Mouse (Mus musculus): ENCODE measurements around the gene Gtf2h4. TPM values are rescaled to one million over a fixed set of nuclear protein-coding genes. Genes with fewer than 3 reads are reported as not detected.

Gene Gtf2h4
- 30.3 and 31.1 TPM in 2 replicates for polyA plus RNA-seq (2012; rRNA removed)

DNA sequence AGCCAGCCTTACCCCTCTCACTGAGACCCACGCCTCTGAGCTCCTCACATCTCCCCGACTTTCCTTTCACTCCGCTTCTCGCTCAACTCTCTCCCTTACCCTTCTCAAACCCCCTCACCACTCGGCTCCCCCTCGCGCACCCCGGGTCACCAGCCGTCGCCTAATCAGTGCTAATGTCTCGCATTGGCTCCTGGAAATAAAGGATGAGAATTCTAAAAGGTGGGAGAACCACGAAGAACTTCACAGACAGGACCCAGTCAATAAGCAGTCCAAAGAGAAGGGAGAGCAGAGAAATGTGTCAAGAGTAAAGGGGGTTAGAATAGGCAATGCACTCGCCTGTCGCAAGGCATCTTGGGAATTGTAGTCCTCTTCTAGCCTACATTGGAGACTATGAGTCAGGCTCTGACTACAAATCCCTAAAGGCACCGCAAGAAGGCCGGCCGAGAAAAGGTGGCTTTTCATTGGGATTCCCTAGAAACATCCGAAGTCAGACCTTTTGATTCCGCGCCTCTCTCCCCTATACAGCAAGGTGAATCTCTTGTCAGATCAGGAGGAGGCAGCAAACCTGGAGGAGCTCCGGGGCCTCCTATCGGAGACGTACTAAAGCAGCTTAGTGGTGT is at the start of gene Gtf2h4:
Gene Gtf2h4, minus strand, starts transcription at position 324 of the 620 bp plus-strand sequence.
- DNase-seq (ENCODE audit: low read depth, low spot score) = peak; percentile 96
- WGBS = under 1% methylated on average over 23 of the region's 23 CpGs

DNA sequence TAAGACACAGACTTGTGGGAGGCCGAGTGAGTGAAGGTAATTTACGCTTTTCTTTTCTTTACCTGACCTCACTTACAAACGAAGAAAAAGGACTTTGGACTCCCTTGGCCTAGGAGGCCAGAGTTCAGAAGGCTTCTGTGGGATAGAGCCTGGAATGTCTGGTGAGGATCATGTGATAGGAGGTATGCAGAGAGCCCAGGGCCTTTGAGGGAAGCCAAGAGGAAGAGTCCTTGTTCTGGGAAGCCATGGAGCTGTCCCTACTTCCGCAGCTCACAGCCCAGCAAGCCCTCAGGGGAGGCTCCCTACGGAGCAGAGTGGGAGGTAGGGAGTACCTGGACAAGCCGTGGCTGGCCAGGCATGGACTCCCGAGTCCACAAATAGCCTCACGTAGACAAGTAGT is 48.1 kb upstream of the Gtf2h4 start:
- WGBS = 56% methylated on average over 8 of the region's 8 CpGs
- DNase-seq (ENCODE audit: low read depth, low spot score) = no peak

DNA sequence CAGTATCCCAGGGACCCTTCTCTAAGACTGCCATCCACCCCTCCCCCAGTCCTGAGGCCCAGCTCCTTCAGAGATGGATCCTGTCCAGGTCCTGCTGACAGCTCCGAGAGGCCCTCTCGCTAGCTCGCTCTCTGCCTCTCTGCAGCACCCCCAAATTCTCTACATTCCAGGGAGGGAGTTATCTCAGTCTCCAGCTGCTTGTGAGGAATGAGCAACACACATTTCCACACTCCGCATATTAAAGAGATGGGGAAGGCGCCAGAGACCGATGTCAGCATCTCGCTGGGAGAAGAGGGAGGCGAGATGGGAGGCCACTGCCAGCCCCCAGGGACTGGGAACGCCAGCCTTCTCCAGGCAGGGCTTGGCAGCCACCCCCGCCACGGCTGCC is 46.8 kb upstream of the Gtf2h4 start:
- DNase-seq (ENCODE audit: low read depth, low spot score) = no peak
- WGBS = 66% methylated on average over 11 of the region's 11 CpGs

DNA sequence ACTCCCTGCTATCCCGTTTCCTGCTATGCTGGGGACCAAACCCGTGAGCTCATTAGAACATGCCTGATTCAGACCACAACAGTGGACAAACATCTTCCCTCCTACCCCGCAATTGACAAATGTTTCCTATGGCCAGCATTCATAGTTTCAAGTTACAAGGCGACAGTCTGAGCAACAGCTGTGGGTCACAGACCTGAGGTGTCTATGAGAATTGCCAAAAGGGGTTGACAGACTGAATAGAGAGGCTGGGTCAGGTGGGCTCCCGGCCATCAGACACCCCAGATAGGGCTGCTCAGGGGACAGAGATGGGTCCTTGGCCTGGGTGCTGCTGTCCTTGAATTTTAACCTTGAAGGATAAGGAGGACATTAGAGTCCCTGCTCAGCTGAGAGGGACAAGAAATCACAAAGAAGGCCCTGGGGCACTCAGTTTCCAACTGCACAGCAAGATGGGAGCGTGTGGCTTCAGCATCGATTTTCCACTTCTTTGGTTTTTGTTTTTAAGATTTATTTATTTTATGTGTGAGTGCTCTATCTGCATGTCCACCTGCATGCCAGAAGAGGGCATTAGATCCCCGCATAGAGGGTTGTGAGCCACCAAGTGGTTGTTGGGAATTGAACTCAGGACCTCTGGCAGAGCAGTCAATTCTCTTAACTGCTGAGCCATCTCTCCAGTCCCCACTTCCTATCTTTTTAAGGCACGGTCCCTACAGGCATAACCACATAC is 46.2 kb upstream of the Gtf2h4 start:
- no peak for DNase-seq (ENCODE audit: low read depth, low spot score)

GRCm38 (mm10) chr17:35717080-35717479 is 43.5 kb upstream of the Gtf2h4 start:
- no peak for DNase-seq (ENCODE audit: low read depth, low spot score)
- 86% methylated on average over 6 of the region's 6 CpGs for WGBS

More for the DNA sequence above, 46.2 kb upstream of the Gtf2h4 start:
- 78% methylated on average over 9 of the region's 9 CpGs for WGBS

- WGBS = 25% methylated on average over 3 of the region's 3 CpGs
- DNase-seq (ENCODE audit: low read depth, low spot score) = peak; percentile 80
Measured at GRCm38 (mm10) chr17:35716114-35716513, 42.6 kb upstream of the Gtf2h4 start.

DNA sequence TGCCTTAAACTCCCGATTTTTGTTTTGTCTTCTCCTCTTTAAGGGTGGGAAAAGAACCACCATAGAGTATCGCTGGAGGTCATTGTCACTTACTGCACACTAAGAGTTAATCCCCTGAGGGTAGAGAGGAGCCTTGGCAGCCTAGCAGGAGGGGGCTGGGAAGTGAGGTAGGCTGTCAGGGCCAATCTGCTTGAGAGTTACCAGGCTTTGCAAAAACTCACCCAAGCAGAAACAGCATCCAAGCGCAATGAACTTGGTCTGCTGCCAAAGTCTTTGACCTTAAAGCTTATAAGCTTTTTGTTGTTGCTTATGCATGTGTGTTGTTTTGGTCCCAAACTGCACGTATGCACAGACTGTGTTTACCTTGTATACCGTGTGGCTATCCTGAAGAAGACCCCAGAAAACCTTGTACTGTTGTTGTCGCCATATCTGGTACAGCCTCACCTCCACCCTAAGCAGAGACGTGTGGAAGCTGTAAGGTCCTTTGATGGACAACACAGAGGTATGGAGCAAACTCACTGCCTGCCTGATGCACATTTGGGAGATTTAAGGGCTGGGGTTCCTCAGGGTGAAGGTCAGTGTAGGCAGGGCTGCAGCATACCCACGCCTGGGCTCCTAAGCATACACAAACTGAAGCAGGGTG is 37.3 kb upstream of the Gtf2h4 start:
- no peak for DNase-seq (ENCODE audit: low read depth, low spot score)
- 48% methylated on average over 8 of the region's 8 CpGs for WGBS

DNA sequence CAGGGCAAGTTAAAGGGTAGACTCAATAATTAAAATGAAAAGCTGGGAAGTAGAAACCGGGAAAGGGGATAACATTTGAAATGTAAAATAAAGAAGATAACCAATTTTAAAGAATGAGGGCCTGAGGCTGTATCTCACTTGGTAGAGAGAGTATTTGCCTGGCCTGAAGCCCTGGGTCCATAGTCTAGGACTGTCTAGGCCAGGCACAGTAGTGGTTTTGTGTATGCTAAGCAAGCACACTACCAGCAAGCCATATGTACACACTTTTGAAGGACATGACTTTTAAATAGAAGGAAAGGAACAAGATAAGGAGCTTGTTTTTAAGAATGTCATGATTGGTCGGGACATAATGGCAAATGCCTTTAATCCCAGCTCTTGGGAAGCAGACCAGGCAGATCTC is 35.1 kb upstream of the Gtf2h4 start:
- 51% methylated on average over 2 of the region's 2 CpGs for WGBS
- no peak for DNase-seq (ENCODE audit: low read depth, low spot score)

- DNase-seq (ENCODE audit: low read depth, low spot score) = peak; percentile 56
- 19% methylated on average over 7 of the region's 7 CpGs for WGBS
Measured at GRCm38 (mm10) chr17:35707929-35708328, 34.4 kb upstream of the Gtf2h4 start.

- DNase-seq (ENCODE audit: low read depth, low spot score) = no peak
- 29% methylated on average over 4 of the region's 4 CpGs for WGBS
Measured at GRCm38 (mm10) chr17:35705836-35706235, 32.3 kb upstream of the Gtf2h4 start.

DNA sequence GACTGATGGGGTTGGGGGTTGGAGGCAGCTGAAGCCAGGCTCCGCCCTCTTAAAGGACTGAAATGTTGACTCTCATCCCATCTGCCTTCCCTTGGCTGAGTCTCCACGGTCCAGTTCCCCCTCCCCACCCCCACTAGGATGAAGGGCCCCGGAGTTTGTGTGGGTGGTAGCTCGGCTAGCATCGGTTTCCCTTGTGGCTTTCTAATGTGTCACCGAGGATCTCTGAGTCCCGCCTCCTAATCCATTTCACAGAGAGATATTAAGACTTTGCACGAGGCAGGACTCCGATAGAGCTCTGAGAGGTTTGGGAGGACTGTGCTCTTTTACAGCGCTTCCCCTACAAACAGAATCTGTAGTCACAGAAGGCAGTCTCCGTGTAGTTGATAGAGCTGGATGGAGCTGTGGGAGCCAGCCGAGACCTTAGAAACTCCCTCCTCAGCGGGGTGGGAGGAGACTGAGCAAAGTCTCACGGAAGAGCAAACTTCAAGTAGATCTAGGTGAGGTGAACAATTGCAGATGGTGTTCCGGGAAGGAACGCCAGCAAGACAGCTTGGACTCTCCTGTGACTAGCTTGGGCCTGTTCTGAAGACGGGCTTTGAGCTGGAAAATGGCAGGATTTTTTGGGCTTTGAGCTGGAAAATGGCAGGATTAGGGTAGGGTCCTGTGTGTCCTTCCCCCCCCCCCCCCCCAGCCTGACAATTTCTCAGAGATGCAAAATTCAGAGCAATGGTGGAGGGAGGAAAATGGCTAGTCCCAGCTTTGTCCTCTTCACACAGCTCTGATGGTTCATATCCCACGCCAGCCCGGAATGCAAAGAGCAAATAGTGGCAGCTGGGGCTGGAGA is 31.3 kb upstream of the Gtf2h4 start, which contains the start of gene Ddr1:
Gene Ddr1, minus strand, starts transcription at position 1 of the 844 bp plus-strand sequence.
- 7% methylated on average over 19 of the region's 19 CpGs for WGBS
- peak; percentile 85 for DNase-seq (ENCODE audit: low read depth, low spot score)

DNA sequence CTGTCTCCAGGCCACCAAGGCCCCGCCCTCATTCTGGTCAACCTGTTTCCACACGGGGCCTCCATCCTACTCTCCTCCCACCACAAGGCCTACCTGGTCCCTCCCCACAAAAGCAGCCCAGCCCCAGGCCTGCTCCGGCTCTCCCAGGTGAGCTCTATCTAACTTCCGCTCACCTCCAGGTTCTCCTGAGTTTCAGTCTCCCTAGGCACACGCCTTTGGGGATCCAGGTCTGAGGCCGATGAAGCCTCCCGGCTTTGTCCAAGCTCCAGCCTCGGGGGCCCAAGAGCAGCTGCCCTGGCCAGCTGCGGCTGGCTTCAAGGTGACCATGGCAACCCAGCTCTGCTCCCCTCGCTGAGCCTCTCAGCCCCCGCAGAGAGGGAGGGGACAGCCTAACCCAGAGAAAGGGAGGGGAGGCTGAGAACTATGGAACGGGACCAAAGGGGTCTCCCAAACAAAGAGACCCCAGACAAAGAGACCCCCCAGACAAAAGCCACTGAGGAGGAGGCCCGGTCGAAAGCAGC is 30.3 kb upstream of the Gtf2h4 start:
- WGBS = 16% methylated on average over 14 of the region's 14 CpGs
- DNase-seq (ENCODE audit: low read depth, low spot score) = no peak

GRCm38 (mm10) chr17:35703065-35703464 is 29.5 kb upstream of the Gtf2h4 start:
- DNase-seq (ENCODE audit: low read depth, low spot score) = no peak
- 59% methylated on average over 2 of the region's 2 CpGs for WGBS

DNA sequence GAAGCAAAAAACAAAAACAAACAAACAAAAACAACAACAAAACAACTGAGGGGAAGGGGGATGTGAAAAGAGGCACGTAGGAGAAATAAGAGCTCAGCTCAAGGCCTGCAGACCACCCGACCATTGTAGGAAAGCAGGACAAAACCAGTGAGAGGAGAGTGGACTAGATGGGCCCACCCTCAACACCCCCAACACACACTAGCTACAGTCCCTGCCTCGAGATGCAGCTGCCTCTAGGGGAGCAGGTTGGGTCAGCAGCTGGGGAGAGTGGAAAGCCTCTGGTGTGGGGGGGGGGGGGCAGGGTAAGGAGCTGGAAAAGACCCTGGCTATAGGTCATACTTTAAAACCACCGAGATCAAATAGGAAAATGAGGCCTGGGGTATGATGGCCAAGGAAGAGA is 29.1 kb upstream of the Gtf2h4 start:
- 51% methylated on average over 4 of the region's 4 CpGs for WGBS
- no peak for DNase-seq (ENCODE audit: low read depth, low spot score)

DNA sequence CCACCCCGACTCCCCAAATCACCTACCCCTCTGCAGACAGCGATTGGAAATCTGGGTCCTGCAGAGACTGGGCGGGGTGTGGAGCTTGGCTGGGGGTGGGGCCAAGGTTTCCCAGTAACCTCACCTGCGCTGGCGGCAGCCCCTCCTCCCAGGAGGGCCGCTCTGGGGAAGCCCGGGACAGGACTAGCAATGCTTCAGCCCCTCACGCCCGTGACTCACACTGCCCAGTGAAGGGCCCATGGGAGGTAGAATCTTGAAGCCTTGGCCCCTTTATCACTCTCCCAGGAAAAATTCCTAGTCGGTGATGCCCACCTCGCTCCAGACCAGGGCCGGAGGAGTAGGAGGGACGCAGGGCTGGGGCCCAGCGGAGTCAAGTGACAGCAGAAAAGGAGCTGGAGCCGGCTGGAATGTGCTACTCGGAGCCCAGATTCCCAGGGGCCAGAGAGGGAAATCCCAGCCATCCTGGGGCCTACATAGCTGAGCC is 28.5 kb upstream of the Gtf2h4 start:
- 8% methylated on average over 16 of the region's 16 CpGs for WGBS
- peak; percentile 45 for DNase-seq (ENCODE audit: low read depth, low spot score)

GRCm38 (mm10) chr17:35701203-35701977 is 27.9 kb upstream of the Gtf2h4 start:
- no peak for DNase-seq (ENCODE audit: low read depth, low spot score)
- 3% methylated on average over 16 of the region's 16 CpGs for WGBS

GRCm38 (mm10) chr17:35700371-35700961 is 26.9 kb upstream of the Gtf2h4 start:
- WGBS = under 1% methylated on average over 64 of the region's 66 CpGs
- DNase-seq (ENCODE audit: low read depth, low spot score) = peak; percentile 51

DNA sequence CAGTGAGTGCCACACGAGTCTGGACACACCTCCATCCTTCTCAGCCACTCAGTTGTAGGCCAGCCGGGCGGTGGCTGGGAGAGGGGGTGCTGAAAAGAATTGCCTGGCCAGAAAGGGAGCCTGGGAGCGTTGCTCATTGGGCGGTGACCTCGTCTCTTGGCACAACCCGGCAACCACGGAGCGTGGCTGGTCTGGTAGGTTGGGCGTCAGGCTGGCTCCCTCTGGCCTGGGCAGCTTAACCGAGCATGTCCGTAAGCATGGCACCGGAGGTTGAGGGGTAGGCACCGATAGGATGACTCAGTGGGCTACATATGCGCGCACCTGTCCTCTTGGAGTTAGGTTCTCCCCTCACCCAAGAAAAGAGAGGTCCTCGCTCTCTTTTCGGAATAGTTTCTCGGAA is 26.4 kb upstream of the Gtf2h4 start:
- 4% methylated on average over 19 of the region's 19 CpGs for WGBS
- peak; percentile 78 for DNase-seq (ENCODE audit: low read depth, low spot score)

Measured in large intestine, adult 2 months (tissue).